Mouse (Mus musculus): ENCODE measurements around the gene Xaf1. TPM values are rescaled to one million over a fixed set of nuclear protein-coding genes. Genes with fewer than 3 reads are reported as not detected.

Gene Xaf1
- polyA plus RNA-seq, 1 experiment from 2014 or later: 8.0 TPM

GRCm38 (mm10) chr11:72314151-72314895 is 12.9 kb downstream of the Xaf1 start, which contains the start of gene Fbxo39:
Fbxo39 (plus strand) TSS chr11:72314444.
- 8% methylated on average over 42 of the region's 42 CpGs for WGBS
- H3K27ac ChIP-seq (replicated peaks in 1 of 2; ENCODE audit: control insufficient read depth in 1 of 2, insufficient read depth in 1 of 2, low read depth in 2 of 2, low read length in 2 of 2): no peak within 1 kb of the TSS
- peak within 1 kb of the TSS; percentile 18 to 27; a peak in 3 of 4 replicates for H3K4me3 ChIP-seq (ENCODE audit: control insufficient read depth in 1 of 2, insufficient read depth in 1 of 2, low read depth in 1 of 2, low read length in 2 of 2)
- H3K9ac ChIP-seq (ENCODE audit: low read length): no peak within 1 kb of the TSS
- no peak for ATAC-seq (ENCODE audit: insufficient number of reproducible peaks, insufficient read depth, low FRiP score, low read depth)
- no peaks in the 10 kb centered on the region for H3K36me3 ChIP-seq (ENCODE audit: control insufficient read depth, insufficient read depth, low read length)
- H3K9me3 ChIP-seq (ENCODE audit: control insufficient read depth, low read length): no peaks in the 10 kb centered on the region
- H3K4me2 ChIP-seq (ENCODE audit: low read length): peak within 1 kb of the TSS; percentile 60
- peaks cover 0 to 3% of the 10 kb centered on the region in 2 experiments; a peak in 1 of 4 replicates for H3K4me1 ChIP-seq (ENCODE audit: control insufficient read depth in 2 of 2, insufficient read depth in 2 of 2, low read length in 2 of 2)
- peaks cover 42% of the 10 kb centered on the region for H3K27me3 ChIP-seq (ENCODE audit: control insufficient read depth, insufficient read depth, low read length)

- H3K4me1 ChIP-seq (ENCODE audit: control insufficient read depth in 2 of 2, insufficient read depth in 2 of 2, low read length in 2 of 2): peaks cover 0 to 3% of the 10 kb centered on the region in 2 experiments; a peak in 1 of 4 replicates
- ATAC-seq (ENCODE audit: insufficient number of reproducible peaks, insufficient read depth, low FRiP score, low read depth): no peak
- no peaks in the 10 kb centered on the region for H3K36me3 ChIP-seq (ENCODE audit: control insufficient read depth, insufficient read depth, low read length)
- no peak overlapping the region for H3K27ac ChIP-seq (replicated peaks in 1 of 2; ENCODE audit: control insufficient read depth in 1 of 2, insufficient read depth in 1 of 2, low read depth in 2 of 2, low read length in 2 of 2)
- 64% methylated on average over 5 of the region's 5 CpGs for WGBS
- H3K9me3 ChIP-seq (ENCODE audit: control insufficient read depth, low read length): no peaks in the 10 kb centered on the region
- H3K9ac ChIP-seq (ENCODE audit: low read length): no peak overlapping the region
- peaks cover 38% of the 10 kb centered on the region for H3K27me3 ChIP-seq (ENCODE audit: control insufficient read depth, insufficient read depth, low read length)
- no peak overlapping the region for H3K4me2 ChIP-seq (ENCODE audit: low read length)
- H3K4me3 ChIP-seq (ENCODE audit: control insufficient read depth in 1 of 2, insufficient read depth in 1 of 2, low read depth in 1 of 2, low read length in 2 of 2): no peak overlapping the region
These were observed 16.6 kb downstream of the Xaf1 start for GRCm38 (mm10) chr11:72318026-72318425.

GRCm38 (mm10) chr11:72324431-72324830 is 23.0 kb downstream of the Xaf1 start:
- no peak overlapping the region for H3K27ac ChIP-seq (replicated peaks in 1 of 2; ENCODE audit: control insufficient read depth in 1 of 2, insufficient read depth in 1 of 2, low read depth in 2 of 2, low read length in 2 of 2)
- H3K4me2 ChIP-seq (ENCODE audit: low read length): no peak overlapping the region
- H3K9ac ChIP-seq (ENCODE audit: low read length): no peak overlapping the region
- H3K27me3 ChIP-seq (ENCODE audit: control insufficient read depth, insufficient read depth, low read length): no peaks in the 10 kb centered on the region
- H3K4me3 ChIP-seq (ENCODE audit: control insufficient read depth in 1 of 2, insufficient read depth in 1 of 2, low read depth in 1 of 2, low read length in 2 of 2): no peak overlapping the region
- no peak for ATAC-seq (ENCODE audit: insufficient number of reproducible peaks, insufficient read depth, low FRiP score, low read depth)
- no peaks in the 10 kb centered on the region for H3K36me3 ChIP-seq (ENCODE audit: control insufficient read depth, insufficient read depth, low read length)
- 76% methylated on average over 3 of the region's 3 CpGs for WGBS
- no peaks in the 10 kb centered on the region for H3K4me1 ChIP-seq (ENCODE audit: control insufficient read depth in 2 of 2, insufficient read depth in 2 of 2, low read length in 2 of 2)
- H3K9me3 ChIP-seq (ENCODE audit: control insufficient read depth, low read length): no peaks in the 10 kb centered on the region

- H3K9ac ChIP-seq (ENCODE audit: low read length): no peak overlapping the region
- no peak overlapping the region for H3K4me3 ChIP-seq (ENCODE audit: control insufficient read depth in 1 of 2, insufficient read depth in 1 of 2, low read depth in 1 of 2, low read length in 2 of 2)
- 74% methylated on average over 4 of the region's 4 CpGs for WGBS
- H3K4me2 ChIP-seq (ENCODE audit: low read length): no peak overlapping the region
- no peaks in the 10 kb centered on the region for H3K9me3 ChIP-seq (ENCODE audit: control insufficient read depth, low read length)
- no peaks in the 10 kb centered on the region for H3K36me3 ChIP-seq (ENCODE audit: control insufficient read depth, insufficient read depth, low read length)
- no peak for ATAC-seq (ENCODE audit: insufficient number of reproducible peaks, insufficient read depth, low FRiP score, low read depth)
- H3K27ac ChIP-seq (replicated peaks in 1 of 2; ENCODE audit: control insufficient read depth in 1 of 2, insufficient read depth in 1 of 2, low read depth in 2 of 2, low read length in 2 of 2): no peak overlapping the region
- H3K4me1 ChIP-seq (ENCODE audit: control insufficient read depth in 2 of 2, insufficient read depth in 2 of 2, low read length in 2 of 2): no peaks in the 10 kb centered on the region
- H3K27me3 ChIP-seq (ENCODE audit: control insufficient read depth, insufficient read depth, low read length): no peaks in the 10 kb centered on the region
These were observed 24.3 kb downstream of the Xaf1 start for GRCm38 (mm10) chr11:72325701-72326100.

GRCm38 (mm10) chr11:72332951-72333667 is 31.7 kb downstream of the Xaf1 start:
- H3K4me2 ChIP-seq (ENCODE audit: low read length): no peak overlapping the region
- no peak overlapping the region for H3K27ac ChIP-seq (replicated peaks in 1 of 2; ENCODE audit: control insufficient read depth in 1 of 2, insufficient read depth in 1 of 2, low read depth in 2 of 2, low read length in 2 of 2)
- H3K9me3 ChIP-seq (ENCODE audit: control insufficient read depth, low read length): no peaks in the 10 kb centered on the region
- no peak overlapping the region for H3K9ac ChIP-seq (ENCODE audit: low read length)
- 81% methylated on average over 9 of the region's 9 CpGs for WGBS
- H3K36me3 ChIP-seq (ENCODE audit: control insufficient read depth, insufficient read depth, low read length): no peaks in the 10 kb centered on the region
- ATAC-seq (ENCODE audit: insufficient number of reproducible peaks, insufficient read depth, low FRiP score, low read depth): no peak
- H3K4me1 ChIP-seq (ENCODE audit: control insufficient read depth in 2 of 2, insufficient read depth in 2 of 2, low read length in 2 of 2): no peaks in the 10 kb centered on the region
- no peaks in the 10 kb centered on the region for H3K27me3 ChIP-seq (ENCODE audit: control insufficient read depth, insufficient read depth, low read length)
- H3K4me3 ChIP-seq (ENCODE audit: control insufficient read depth in 1 of 2, insufficient read depth in 1 of 2, low read depth in 1 of 2, low read length in 2 of 2): no peak overlapping the region

- WGBS: 80% methylated on average over 4 of the region's 4 CpGs
- Histone ChIP-seq H3K27ac (replicated peaks in 1 of 2; ENCODE audit: control insufficient read depth in 1 of 2, insufficient read depth in 1 of 2, low read depth in 2 of 2, low read length in 2 of 2) (no peak overlapping the region), H3K27me3 (ENCODE audit: control insufficient read depth, insufficient read depth, low read length) (no peaks in the 10 kb centered on the region), H3K36me3 (ENCODE audit: control insufficient read depth, insufficient read depth, low read length) (no peaks in the 10 kb centered on the region), H3K9me3 (ENCODE audit: control insufficient read depth, low read length) (no peaks in the 10 kb centered on the region), H3K4me2 (ENCODE audit: low read length) (no peak overlapping the region), H3K4me3 (ENCODE audit: control insufficient read depth in 1 of 2, insufficient read depth in 1 of 2, low read depth in 1 of 2, low read length in 2 of 2) (no peak overlapping the region), H3K4me1 (ENCODE audit: control insufficient read depth in 2 of 2, insufficient read depth in 2 of 2, low read length in 2 of 2) (no peaks in the 10 kb centered on the region; a peak in 1 of 4 replicates), H3K9ac (ENCODE audit: low read length) (no peak overlapping the region)
- ATAC-seq (ENCODE audit: insufficient number of reproducible peaks, insufficient read depth, low FRiP score, low read depth): no peak
These were observed 33.2 kb downstream of the Xaf1 start for GRCm38 (mm10) chr11:72334653-72335052.

- ATAC-seq (ENCODE audit: insufficient number of reproducible peaks, insufficient read depth, low FRiP score, low read depth): no peak
- no peak overlapping the region for H3K27ac ChIP-seq (replicated peaks in 1 of 2; ENCODE audit: control insufficient read depth in 1 of 2, insufficient read depth in 1 of 2, low read depth in 2 of 2, low read length in 2 of 2)
- H3K9ac ChIP-seq (ENCODE audit: low read length): no peak overlapping the region
- H3K4me3 ChIP-seq (ENCODE audit: control insufficient read depth in 1 of 2, insufficient read depth in 1 of 2, low read depth in 1 of 2, low read length in 2 of 2): no peak overlapping the region
- H3K27me3 ChIP-seq (ENCODE audit: control insufficient read depth, insufficient read depth, low read length): no peaks in the 10 kb centered on the region
- H3K9me3 ChIP-seq (ENCODE audit: control insufficient read depth, low read length): no peaks in the 10 kb centered on the region
- H3K36me3 ChIP-seq (ENCODE audit: control insufficient read depth, insufficient read depth, low read length): no peaks in the 10 kb centered on the region
- H3K4me1 ChIP-seq (ENCODE audit: control insufficient read depth in 2 of 2, insufficient read depth in 2 of 2, low read length in 2 of 2): no peaks in the 10 kb centered on the region; a peak in 1 of 4 replicates
- no peak overlapping the region for H3K4me2 ChIP-seq (ENCODE audit: low read length)
- WGBS: 67% methylated on average over 8 of the region's 8 CpGs
These were observed 35.3 kb downstream of the Xaf1 start for GRCm38 (mm10) chr11:72336726-72337125.
